ENCODE assay signal across 17 mouse cellular contexts in the genomic region with DNA sequence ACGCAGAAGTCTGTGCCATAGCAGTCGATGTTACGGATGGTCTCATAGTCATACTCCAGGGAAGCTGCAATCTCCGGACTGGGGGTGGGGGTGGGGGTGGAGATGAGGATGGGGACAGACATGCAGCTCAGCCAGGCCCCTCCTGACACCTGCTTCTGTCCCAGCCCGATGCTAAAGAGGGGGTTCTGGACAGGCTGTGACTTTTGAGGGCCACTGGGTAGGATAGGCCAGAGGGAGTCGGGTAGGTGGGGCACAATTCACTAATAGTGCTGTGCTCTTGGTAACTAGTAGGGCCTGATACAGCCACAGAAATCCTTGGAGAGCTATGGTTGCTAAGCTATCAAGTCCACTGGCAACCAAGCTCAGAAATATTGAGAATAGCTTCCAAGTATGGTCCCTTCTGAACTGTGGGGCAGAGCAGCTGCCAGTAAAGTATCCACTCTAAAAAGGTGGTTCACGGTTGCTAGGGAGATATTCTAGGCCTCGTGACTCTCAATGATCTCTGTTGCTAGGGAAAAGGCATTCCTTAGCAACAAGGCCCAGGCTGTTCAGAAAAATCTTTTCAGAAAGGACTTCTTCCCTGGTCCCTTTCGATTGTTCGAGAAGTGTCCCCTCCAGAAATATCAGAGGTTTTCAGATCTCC. TPM values are rescaled to one million over a fixed set of nuclear protein-coding genes. Genes with fewer than 3 reads are reported as not detected.
DNase-seq lines count a peak whose midpoint lies in the region; ATAC-seq lines count a peak whose summit lies in the region.
"Had no signal": no experiment of that assay in that cellular context is flagged by ENCODE, and none has a peak within 500 bp of the region (broad histone marks: within the 10 kb centered on the region; RNA-seq: fewer than 3 reads in every experiment).

No protein-coding gene starts in this region.

- H3K4me2 ChIP-seq in neural tube, embryonic 11.5 days (ENCODE audit: low read depth), result no peak overlapping the region
- H3K4me2 ChIP-seq in forebrain, embryonic 16.5 days (ENCODE audit: low read length), result no peak overlapping the region
- no peak overlapping the region for H3K4me2 ChIP-seq in midbrain, embryonic 11.5 days
- H3K4me2 ChIP-seq: embryonic facial prominence, embryonic 12.5 days; heart, embryonic 12.5 days; liver, embryonic 15.5 days had no signal

- peak; percentile 61 for ATAC-seq in neural tube, embryonic 11.5 days (ENCODE audit: insufficient read depth, low FRiP score, low TSS enrichment)
- ATAC-seq in forebrain, embryonic 16.5 days, result peak; percentile 64
- peak; percentile 83 for ATAC-seq in midbrain, embryonic 11.5 days (ENCODE audit: low FRiP score)
- no peak for ATAC-seq in activated CD4-positive, CD25-positive, alpha-beta regulatory T cell, adult 4 months
- ATAC-seq: Patski had no signal

- no peaks in the 10 kb centered on the region for H3K9me3 ChIP-seq in neural tube, embryonic 11.5 days (ENCODE audit: control insufficient read depth, low read length)
- H3K9me3 ChIP-seq in forebrain, embryonic 16.5 days (ENCODE audit: control insufficient read depth, low read length), result no peaks in the 10 kb centered on the region
- H3K9me3 ChIP-seq in midbrain, embryonic 11.5 days (ENCODE audit: control insufficient read depth, low read length), result no peaks in the 10 kb centered on the region
- H3K9me3 ChIP-seq: embryonic facial prominence, embryonic 12.5 days; heart, embryonic 12.5 days; limb, embryonic 10.5 days; liver, embryonic 15.5 days had no signal

- WGBS in neural tube, embryonic 11.5 days, result 77% methylated on average over 10 of the region's 10 CpGs
- 60% methylated on average over 10 of the region's 10 CpGs for WGBS in forebrain, embryonic 16.5 days
- WGBS in midbrain, embryonic 11.5 days, result 60% methylated on average over 10 of the region's 10 CpGs

- H3K27ac ChIP-seq in neural tube, embryonic 11.5 days (ENCODE audit: low read depth, low read length), result 0 out of 2 replicates have a peak overlapping the region, but pooled peaks have one; percentile 27
- peak overlapping the region; percentile 49 for H3K27ac ChIP-seq in forebrain, embryonic 16.5 days (ENCODE audit: low read length)
- peak overlapping the region; percentile 54; the same call in 1 of the 2 replicates for H3K27ac ChIP-seq in midbrain, embryonic 11.5 days (ENCODE audit: low read depth, low read length)
- H3K27ac ChIP-seq: embryonic facial prominence, embryonic 12.5 days; limb, embryonic 10.5 days; liver, embryonic 15.5 days; macrophage had no signal

- H3K36me3 ChIP-seq in neural tube, embryonic 11.5 days (ENCODE audit: control insufficient read depth, insufficient read depth, low read length), result peaks cover 3% of the 10 kb centered on the region; the same call in 1 of the 2 replicates
- H3K36me3 ChIP-seq in forebrain, embryonic 16.5 days (ENCODE audit: control insufficient read depth, insufficient read depth), result peaks cover 10% of the 10 kb centered on the region; the same call in 1 of the 2 replicates
- H3K36me3 ChIP-seq in midbrain, embryonic 11.5 days (ENCODE audit: control insufficient read depth, insufficient read depth, low read length), result no peaks in the 10 kb centered on the region; the same call in 1 of the 2 replicates

- peaks cover 4% of the 10 kb centered on the region for H3K4me1 ChIP-seq in neural tube, embryonic 11.5 days (ENCODE audit: control insufficient read depth, insufficient read depth, low read length)
- 0 out of 2 replicates have a peak, but pooled peaks cover 5% of the 10 kb centered on the region for H3K4me1 ChIP-seq in forebrain, embryonic 16.5 days (replicated peaks; ENCODE audit: control insufficient read depth, insufficient read depth, low read length)
- H3K4me1 ChIP-seq in midbrain, embryonic 11.5 days (ENCODE audit: control insufficient read depth, insufficient read depth, low read length), result peaks cover 15% of the 10 kb centered on the region
- H3K4me1 ChIP-seq: embryonic facial prominence, embryonic 12.5 days; heart, embryonic 12.5 days; limb, embryonic 10.5 days; liver, embryonic 15.5 days had no signal

- peak; percentile 25 for DNase-seq in neural tube, embryonic 11.5 days (ENCODE audit: low spot score)
- no peak for DNase-seq in neural tube, embryonic 10.5 days (ENCODE audit: extremely low spot score, low spot score)
- DNase-seq in midbrain, embryonic 11.5 days (ENCODE audit: low spot score, missing footprints), result no peak
- no peak for DNase-seq in urinary bladder, postnatal 14 days (ENCODE audit: low spot score)
- DNase-seq in adrenal gland, adult 2 months, result no peak
- DNase-seq: adrenal gland, postnatal 36 days; cerebellum, adult 18-20 months; kidney, postnatal 14 days had no signal

- H3K27me3 ChIP-seq in neural tube, embryonic 11.5 days (ENCODE audit: control insufficient read depth, insufficient read depth, low read length), result no peaks in the 10 kb centered on the region
- H3K27me3 ChIP-seq in forebrain, embryonic 16.5 days (replicated peaks; ENCODE audit: control insufficient read depth, insufficient read depth, low read length), result no peaks in the 10 kb centered on the region
- no peaks in the 10 kb centered on the region for H3K27me3 ChIP-seq in midbrain, embryonic 11.5 days (ENCODE audit: control insufficient read depth, insufficient read depth, low read length)
- H3K27me3 ChIP-seq: CH12.LX; embryonic facial prominence, embryonic 12.5 days; heart, embryonic 12.5 days; liver, embryonic 15.5 days; Patski had no signal

- H3K9ac ChIP-seq in neural tube, embryonic 11.5 days (ENCODE audit: low read length), result no peak overlapping the region
- no peak overlapping the region; the same call in 1 of the 2 replicates for H3K9ac ChIP-seq in forebrain, embryonic 16.5 days (replicated peaks; ENCODE audit: low read depth, low read length)
- H3K9ac ChIP-seq in midbrain, embryonic 11.5 days (ENCODE audit: low read length), result peak overlapping the region; percentile 12
- H3K9ac ChIP-seq: embryonic facial prominence, embryonic 12.5 days; heart, embryonic 12.5 days; liver, embryonic 15.5 days had no signal

- no peak overlapping the region for H3K4me3 ChIP-seq in neural tube, embryonic 11.5 days (ENCODE audit: low read depth, low read length)
- H3K4me3 ChIP-seq in forebrain, embryonic 16.5 days (replicated peaks; ENCODE audit: low read length), result no peak overlapping the region
- no peak overlapping the region for H3K4me3 ChIP-seq in midbrain, embryonic 11.5 days (ENCODE audit: low read depth, low read length)
- H3K4me3 ChIP-seq: embryonic facial prominence, embryonic 12.5 days; heart, embryonic 12.5 days; limb, embryonic 10.5 days; liver, embryonic 15.5 days had no signal

RNA-seq across cellular contexts. Expression of gene Tmc4, which starts 6.7 kb away (rescaled TPM):
- 2.7 and 3.3 TPM in 2 replicates for polyA plus RNA-seq in neural tube, embryonic 11.5 days (2014; fragmentation: Nextera tagmentation; extraction: Ambion mirVana)
- 2.5 and 3.3 TPM in 2 replicates for polyA plus RNA-seq in forebrain, embryonic 16.5 days (2015; fragmentation: Nextera tagmentation; extraction: Ambion mirVana)
- 2.4 and 2.5 TPM in 2 replicates for polyA plus RNA-seq in midbrain, embryonic 11.5 days (2014; fragmentation: Nextera tagmentation; extraction: Ambion mirVana)
- 10 to 100 TPM in 1 of 2 experiments, 1 to 10 TPM in 1; 9.3 to 12.5 TPM for total RNA-seq in adrenal gland, adult 2 months (2021)
- polyA plus RNA-seq in adrenal gland, adult 2 months (2012; rRNA removed), result 14.9 and 18.2 TPM in 2 replicates
- polyA plus RNA-seq in activated CD4-positive, CD25-positive, alpha-beta regulatory T cell, adult 4 months (2017; shearing (Covaris generic)), result 1 to 10 TPM; 4.1 to 9.2 TPM

RNA-seq across cellular contexts. Expression of gene Tsen34, which starts 8.6 kb away (rescaled TPM):
- 236 and 244 TPM in 2 replicates for polyA plus RNA-seq in neural tube, embryonic 11.5 days (2014; fragmentation: Nextera tagmentation; extraction: Ambion mirVana)
- polyA plus RNA-seq in forebrain, embryonic 16.5 days (2015; fragmentation: Nextera tagmentation; extraction: Ambion mirVana), result 240 and 241 TPM in 2 replicates
- 199 and 222 TPM in 2 replicates for polyA plus RNA-seq in midbrain, embryonic 11.5 days (2014; fragmentation: Nextera tagmentation; extraction: Ambion mirVana)
- 100 to 1,000 TPM in 1 of 2 experiments, 10 to 100 TPM in 1; 80.4 to 106 TPM for total RNA-seq in adrenal gland, adult 2 months (2021)
- polyA plus RNA-seq in adrenal gland, adult 2 months (2012; rRNA removed), result 240 and 250 TPM in 2 replicates
- 10 to 100 TPM in 1 of 2 experiments, 1 to 10 TPM in 1; 7.5 to 10.4 TPM for polyA plus RNA-seq in activated CD4-positive, CD25-positive, alpha-beta regulatory T cell, adult 4 months (2017; shearing (Covaris generic))

RNA-seq across cellular contexts. Expression of gene Mboat7, which starts 9.3 kb away (rescaled TPM):
- 30.2 and 33.5 TPM in 2 replicates for polyA plus RNA-seq in neural tube, embryonic 11.5 days (2014; fragmentation: Nextera tagmentation; extraction: Ambion mirVana)
- polyA plus RNA-seq in forebrain, embryonic 16.5 days (2015; fragmentation: Nextera tagmentation; extraction: Ambion mirVana), result 60.6 and 86.3 TPM in 2 replicates
- 21.7 and 23.8 TPM in 2 replicates for polyA plus RNA-seq in midbrain, embryonic 11.5 days (2014; fragmentation: Nextera tagmentation; extraction: Ambion mirVana)
- 10 to 100 TPM; 65.4 to 74.4 TPM for total RNA-seq in adrenal gland, adult 2 months (2021)
- 102 and 133 TPM in 2 replicates for polyA plus RNA-seq in adrenal gland, adult 2 months (2012; rRNA removed)
- polyA plus RNA-seq in activated CD4-positive, CD25-positive, alpha-beta regulatory T cell, adult 4 months (2017; shearing (Covaris generic)), result 10 to 100 TPM; 13.8 to 27.6 TPM

RNA-seq across cellular contexts. Expression of gene Leng1, which starts 18.4 kb away (rescaled TPM):
- 16.9 and 18.2 TPM in 2 replicates for polyA plus RNA-seq in neural tube, embryonic 11.5 days (2014; fragmentation: Nextera tagmentation; extraction: Ambion mirVana)
- polyA plus RNA-seq in forebrain, embryonic 16.5 days (2015; fragmentation: Nextera tagmentation; extraction: Ambion mirVana), result 15.5 and 16.5 TPM in 2 replicates
- polyA plus RNA-seq in midbrain, embryonic 11.5 days (2014; fragmentation: Nextera tagmentation; extraction: Ambion mirVana), result 16.4 and 16.9 TPM in 2 replicates
- 10 to 100 TPM; 13.2 to 14.4 TPM for total RNA-seq in adrenal gland, adult 2 months (2021)
- polyA plus RNA-seq in adrenal gland, adult 2 months (2012; rRNA removed), result 2.9 and 3.1 TPM in 2 replicates
- polyA plus RNA-seq in activated CD4-positive, CD25-positive, alpha-beta regulatory T cell, adult 4 months (2017; shearing (Covaris generic)), result 1 to 10 TPM; 6.6 to 8.6 TPM

RNA-seq across cellular contexts. Expression of gene Rps9, which starts 19.8 kb away (rescaled TPM):
- polyA plus RNA-seq in neural tube, embryonic 11.5 days (2014; fragmentation: Nextera tagmentation; extraction: Ambion mirVana), result 1,156 and 1,182 TPM in 2 replicates
- 852 and 923 TPM in 2 replicates for polyA plus RNA-seq in forebrain, embryonic 16.5 days (2015; fragmentation: Nextera tagmentation; extraction: Ambion mirVana)
- 1,245 and 1,271 TPM in 2 replicates for polyA plus RNA-seq in midbrain, embryonic 11.5 days (2014; fragmentation: Nextera tagmentation; extraction: Ambion mirVana)
- total RNA-seq in adrenal gland, adult 2 months (2021), result 100 to 1,000 TPM; 768 to 988 TPM
- 285 and 318 TPM in 2 replicates for polyA plus RNA-seq in adrenal gland, adult 2 months (2012; rRNA removed)
- 1,000 to 10,000 TPM; 4,746 to 5,361 TPM for polyA plus RNA-seq in activated CD4-positive, CD25-positive, alpha-beta regulatory T cell, adult 4 months (2017; shearing (Covaris generic))

Comparison
In these comparisons a context has a peak if more than half of its experiments do, and no peak if none do; other contexts are left out.
1. RNA of gene Tsen34, which starts 8.6 kb away (polyA plus RNA-seq): 240 to 250 TPM in adrenal gland, adult 2 months, 236 to 244 TPM in neural tube, embryonic 11.5 days, 240 to 241 TPM in forebrain, embryonic 16.5 days and 199 to 222 TPM in midbrain, embryonic 11.5 days; 7.5 to 10.4 TPM in activated CD4-positive, CD25-positive, alpha-beta regulatory T cell, adult 4 months; every median in the first group is over 10 times any median in the second.
2. Peak in every context shown above with its lines, with median percentiles within 50 percentile points of each other: H3K27ac ChIP-seq.